Mouse (Mus musculus): ENCODE data around the gene Tcaim. TPM values are rescaled to one million over a fixed set of nuclear protein-coding genes. Genes with fewer than 3 reads are reported as not detected.
A peak's percentile ranks its signal among the peaks of the same experiment; 100 is the strongest.

Tcaim gene
- 4.6 and 4.8 TPM in 2 replicates for polyA plus RNA-seq (2015; fragmentation: Nextera tagmentation; extraction: Ambion mirVana)

GRCm38 (mm10) chr9:122805053-122805844 is at the start of gene Tcaim:
Tcaim (plus strand) TSS chr9:122805539.
- WGBS: 5% methylated on average over 42 of the region's 42 CpGs
- Histone ChIP-seq H3K4me3 (peak within 1 kb of the TSS; percentile 61), H3K27ac (replicated peaks) (peak within 1 kb of the TSS; percentile 88), H3K9ac (peak within 1 kb of the TSS; percentile 90), H3K27me3 (replicated peaks) (peaks cover 3% of the 10 kb centered on the region; the same call in 1 of the 2 replicates), H3K9me3 (no peaks in the 10 kb centered on the region), H3K4me1 (peaks cover 28% of the 10 kb centered on the region), H3K36me3 (no peaks in the 10 kb centered on the region), H3K4me2 (peak within 1 kb of the TSS; percentile 89)
- peak; percentile 93 for ATAC-seq (ENCODE audit: extremely low read depth, insufficient number of reproducible peaks, low FRiP score, low TSS enrichment)

DNA sequence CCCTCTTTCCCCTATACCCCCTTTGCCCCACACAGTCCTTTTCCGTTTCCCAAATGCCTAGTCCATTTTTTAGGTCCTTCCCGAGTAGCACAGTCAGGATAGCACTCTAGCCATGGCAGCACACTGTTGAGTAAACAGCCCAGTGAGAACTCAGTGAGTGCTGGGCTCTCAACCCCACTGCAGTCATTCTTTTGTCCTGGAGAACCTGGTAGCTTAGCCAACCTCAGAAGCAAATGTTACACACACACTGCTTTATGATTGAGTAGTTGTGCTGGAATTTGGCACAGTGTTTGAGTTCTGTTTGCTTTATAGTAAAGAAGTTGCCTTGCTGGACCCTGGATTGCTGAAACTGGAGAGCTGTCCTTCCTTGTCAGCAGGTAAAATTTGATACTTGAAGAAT is 47.7 kb upstream of the Tcaim start:
- H3K27me3 ChIP-seq (replicated peaks): no peaks in the 10 kb centered on the region
- 49% methylated on average over 2 of the region's 2 CpGs for WGBS
- no peak overlapping the region for H3K4me3 ChIP-seq
- no peak overlapping the region for H3K9ac ChIP-seq
- 0 out of 2 replicates have a peak, but pooled peaks cover 6% of the 10 kb centered on the region for H3K9me3 ChIP-seq
- no peaks in the 10 kb centered on the region for H3K4me1 ChIP-seq
- ATAC-seq (ENCODE audit: extremely low read depth, insufficient number of reproducible peaks, low FRiP score, low TSS enrichment): no peak
- H3K4me2 ChIP-seq: no peak overlapping the region
- H3K27ac ChIP-seq (replicated peaks): no peak overlapping the region
- no peaks in the 10 kb centered on the region for H3K36me3 ChIP-seq

GRCm38 (mm10) chr9:122760111-122760510 is 45.2 kb upstream of the Tcaim start:
- ATAC-seq (ENCODE audit: extremely low read depth, insufficient number of reproducible peaks, low FRiP score, low TSS enrichment): no peak
- no peaks in the 10 kb centered on the region for H3K4me1 ChIP-seq
- H3K27me3 ChIP-seq (replicated peaks): no peaks in the 10 kb centered on the region

GRCm38 (mm10) chr9:122785231-122785630 is 20.1 kb upstream of the Tcaim start:
- no peaks in the 10 kb centered on the region for H3K27me3 ChIP-seq (replicated peaks)
- WGBS: 68% methylated on average over 5 of the region's 5 CpGs
- no peak overlapping the region for H3K4me3 ChIP-seq
- no peak overlapping the region for H3K4me2 ChIP-seq
- H3K36me3 ChIP-seq: no peaks in the 10 kb centered on the region
- ATAC-seq (ENCODE audit: extremely low read depth, insufficient number of reproducible peaks, low FRiP score, low TSS enrichment): no peak
- no peaks in the 10 kb centered on the region for H3K9me3 ChIP-seq
- no peak overlapping the region for H3K9ac ChIP-seq
- no peak overlapping the region for H3K27ac ChIP-seq (replicated peaks)
- H3K4me1 ChIP-seq: no peaks in the 10 kb centered on the region

More at GRCm38 (mm10) chr9:122760111-122760510, 45.2 kb upstream of the Tcaim start:
- no peak overlapping the region for H3K9ac ChIP-seq
- no peak overlapping the region for H3K27ac ChIP-seq (replicated peaks)
- H3K4me3 ChIP-seq: no peak overlapping the region
- no peaks in the 10 kb centered on the region for H3K36me3 ChIP-seq
- 0 out of 2 replicates have a peak, but pooled peaks cover 2% of the 10 kb centered on the region for H3K9me3 ChIP-seq
- H3K4me2 ChIP-seq: no peak overlapping the region

DNA sequence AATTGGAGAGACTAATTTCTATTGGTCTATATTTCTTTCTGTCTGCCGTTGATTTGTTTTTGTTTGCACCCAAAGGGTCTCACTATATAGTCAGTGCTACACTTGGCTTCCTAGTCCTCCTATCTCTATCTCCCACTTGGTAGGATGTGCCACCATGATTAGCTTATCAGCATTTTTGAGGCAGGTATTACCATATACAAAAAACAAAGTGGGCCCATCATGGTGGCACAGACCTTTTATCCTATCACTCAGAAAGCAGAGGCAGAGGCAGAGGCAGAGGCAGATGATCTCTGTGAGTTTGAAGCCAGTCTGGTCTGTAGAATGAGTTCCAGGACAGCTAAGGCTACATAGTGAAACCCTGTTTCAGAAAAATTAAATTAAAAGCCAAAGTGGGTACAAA is 18.8 kb upstream of the Tcaim start:
- Histone ChIP-seq H3K4me3 (no peak overlapping the region), H3K9ac (no peak overlapping the region), H3K4me2 (no peak overlapping the region), H3K27ac (replicated peaks) (no peak overlapping the region), H3K36me3 (no peaks in the 10 kb centered on the region), H3K9me3 (no peaks in the 10 kb centered on the region), H3K4me1 (no peaks in the 10 kb centered on the region), H3K27me3 (replicated peaks) (no peaks in the 10 kb centered on the region)
- WGBS: 83% methylated on average over 1 of the region's 1 CpGs
- ATAC-seq (ENCODE audit: extremely low read depth, insufficient number of reproducible peaks, low FRiP score, low TSS enrichment): no peak

DNA sequence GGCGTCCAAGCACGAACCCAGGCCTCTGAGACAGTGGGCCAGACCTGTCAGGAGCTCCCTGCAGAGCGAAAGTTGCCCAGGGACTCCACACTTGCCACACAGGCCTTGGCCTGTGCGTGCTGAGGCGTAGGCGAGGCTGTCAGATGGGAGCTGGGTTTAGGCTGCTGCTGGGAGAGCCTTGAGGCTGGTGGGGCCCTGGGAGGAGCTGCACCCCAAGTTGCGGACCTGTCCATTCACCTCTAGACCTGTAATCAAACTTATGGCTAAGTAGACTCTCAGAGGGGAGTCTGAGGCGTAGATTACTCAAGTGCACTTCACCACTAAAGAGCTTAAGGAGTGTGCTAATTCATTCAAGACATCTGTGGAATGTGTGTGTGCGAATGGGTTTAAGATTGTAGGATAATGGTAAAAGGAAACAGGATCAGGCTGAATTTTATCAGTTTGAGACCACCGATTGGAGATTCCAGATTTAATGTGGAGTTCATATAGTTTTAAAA is 554 bp downstream of the Tcaim start:
- peak overlapping the region; percentile 88 for H3K27ac ChIP-seq (replicated peaks)
- 0 out of 2 replicates have a peak, but pooled peaks cover 3% of the 10 kb centered on the region for H3K27me3 ChIP-seq (replicated peaks)
- no peaks in the 10 kb centered on the region for H3K9me3 ChIP-seq
- H3K4me1 ChIP-seq: peaks cover 35% of the 10 kb centered on the region
- no peaks in the 10 kb centered on the region for H3K36me3 ChIP-seq
- WGBS: 4% methylated on average over 10 of the region's 10 CpGs
- peak overlapping the region; percentile 61 for H3K4me3 ChIP-seq
- H3K9ac ChIP-seq: peak overlapping the region; percentile 90
- no peak for ATAC-seq (ENCODE audit: extremely low read depth, insufficient number of reproducible peaks, low FRiP score, low TSS enrichment)
- H3K4me2 ChIP-seq: peak overlapping the region; percentile 89

DNA sequence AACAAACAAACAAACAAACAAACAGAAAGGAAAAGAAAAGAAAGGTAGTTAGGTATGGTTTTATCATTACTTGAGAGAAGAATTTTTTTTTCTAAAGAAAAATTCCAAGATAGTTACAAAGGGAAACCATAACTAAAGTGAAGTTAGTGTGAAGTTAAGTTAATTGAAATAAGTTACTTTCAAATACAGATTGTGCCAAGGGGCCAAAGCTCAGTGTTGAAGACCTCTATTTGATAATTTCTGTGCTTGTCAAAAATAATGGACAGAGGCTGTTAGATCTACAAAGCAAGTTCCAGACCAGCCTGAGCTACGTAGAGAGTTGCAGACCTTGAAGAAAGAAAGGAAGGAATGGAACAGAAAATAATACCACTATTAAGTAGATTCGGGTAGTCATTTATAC is 1.8 kb downstream of the Tcaim start:
- Histone ChIP-seq H3K4me2 (no peak overlapping the region), H3K9me3 (no peaks in the 10 kb centered on the region), H3K27ac (replicated peaks) (no peak overlapping the region), H3K9ac (no peak overlapping the region), H3K27me3 (replicated peaks) (0 out of 2 replicates have a peak, but pooled peaks cover 3% of the 10 kb centered on the region), H3K4me3 (no peak overlapping the region), H3K36me3 (peaks cover 2% of the 10 kb centered on the region; the same call in 1 of the 2 replicates), H3K4me1 (peaks cover 37% of the 10 kb centered on the region)
- 82% methylated on average over 2 of the region's 2 CpGs for WGBS
- ATAC-seq (ENCODE audit: extremely low read depth, insufficient number of reproducible peaks, low FRiP score, low TSS enrichment): no peak

GRCm38 (mm10) chr9:122810212-122810611 is 4.9 kb downstream of the Tcaim start:
- Histone ChIP-seq H3K4me2 (no peak overlapping the region), H3K9ac (0 out of 2 replicates have a peak overlapping the region, but pooled peaks have one; percentile 17), H3K27me3 (replicated peaks) (no peaks in the 10 kb centered on the region), H3K9me3 (no peaks in the 10 kb centered on the region), H3K27ac (replicated peaks) (no peak overlapping the region), H3K4me1 (peaks cover 37% of the 10 kb centered on the region), H3K36me3 (peaks cover 21% of the 10 kb centered on the region), H3K4me3 (no peak overlapping the region)
- WGBS: 52% methylated on average over 3 of the region's 3 CpGs
- ATAC-seq (ENCODE audit: extremely low read depth, insufficient number of reproducible peaks, low FRiP score, low TSS enrichment): no peak

GRCm38 (mm10) chr9:122812386-122812785 is 7.0 kb downstream of the Tcaim start:
- H3K4me3 ChIP-seq: no peak overlapping the region
- H3K4me2 ChIP-seq: no peak overlapping the region
- H3K27ac ChIP-seq (replicated peaks): no peak overlapping the region
- H3K36me3 ChIP-seq: peaks cover 31% of the 10 kb centered on the region
- ATAC-seq (ENCODE audit: extremely low read depth, insufficient number of reproducible peaks, low FRiP score, low TSS enrichment): no peak
- 79% methylated on average over 5 of the region's 5 CpGs for WGBS
- peaks cover 25% of the 10 kb centered on the region for H3K4me1 ChIP-seq
- no peaks in the 10 kb centered on the region for H3K27me3 ChIP-seq (replicated peaks)
- no peak overlapping the region for H3K9ac ChIP-seq
- H3K9me3 ChIP-seq: no peaks in the 10 kb centered on the region

GRCm38 (mm10) chr9:122814775-122815174 is 9.4 kb downstream of the Tcaim start:
- Histone ChIP-seq H3K4me1 (peaks cover 14% of the 10 kb centered on the region), H3K36me3 (peaks cover 41% of the 10 kb centered on the region), H3K9me3 (no peaks in the 10 kb centered on the region), H3K4me2 (no peak overlapping the region), H3K27ac (replicated peaks) (no peak overlapping the region), H3K27me3 (replicated peaks) (no peaks in the 10 kb centered on the region), H3K9ac (no peak overlapping the region), H3K4me3 (no peak overlapping the region)
- ATAC-seq (ENCODE audit: extremely low read depth, insufficient number of reproducible peaks, low FRiP score, low TSS enrichment): no peak
- 82% methylated on average over 2 of the region's 2 CpGs for WGBS

DNA sequence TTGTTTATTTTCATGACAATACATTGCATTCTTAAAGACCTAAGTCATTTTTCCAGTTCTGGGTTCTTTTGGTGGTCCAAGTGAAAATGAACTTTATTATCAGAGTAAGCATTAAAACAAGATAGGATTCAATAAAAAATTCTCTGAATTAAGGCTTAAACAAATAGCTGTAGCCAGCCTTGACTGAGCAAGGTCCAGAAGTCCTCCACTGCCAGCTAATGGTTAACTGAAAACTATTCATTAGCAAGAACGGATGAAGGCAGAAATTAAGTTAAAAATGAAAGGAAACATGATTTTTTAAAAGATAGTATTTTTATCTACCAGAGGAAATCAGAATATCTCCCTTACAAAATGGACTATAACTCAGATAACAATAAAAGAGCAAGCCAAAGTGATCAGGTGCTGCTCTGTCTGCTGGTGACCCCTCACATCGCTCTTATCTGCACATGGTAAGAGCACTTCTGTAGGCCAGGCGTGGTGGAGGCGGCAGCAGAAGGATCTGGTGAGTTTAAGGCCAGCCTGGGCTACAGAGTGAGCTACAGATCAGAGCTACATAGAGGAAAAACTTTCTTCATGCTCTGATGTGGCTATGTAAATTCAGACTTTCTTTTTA is 10.0 kb downstream of the Tcaim start:
- H3K9ac ChIP-seq: no peak overlapping the region
- WGBS: 52% methylated on average over 4 of the region's 4 CpGs
- H3K9me3 ChIP-seq: no peaks in the 10 kb centered on the region
- no peak overlapping the region for H3K4me3 ChIP-seq
- peaks cover 46% of the 10 kb centered on the region for H3K36me3 ChIP-seq
- H3K4me2 ChIP-seq: no peak overlapping the region
- no peaks in the 10 kb centered on the region for H3K27me3 ChIP-seq (replicated peaks)
- no peak for ATAC-seq (ENCODE audit: extremely low read depth, insufficient number of reproducible peaks, low FRiP score, low TSS enrichment)
- H3K27ac ChIP-seq (replicated peaks): no peak overlapping the region
- H3K4me1 ChIP-seq: peaks cover 8% of the 10 kb centered on the region
